Mouse (Mus musculus) liver, adult 2 months (tissue): ENCODE data around the gene Igsf8. TPM values are rescaled to one million over a fixed set of nuclear protein-coding genes. Genes with fewer than 3 reads are reported as not detected.

Experiments used
- DNase-seq: peaks from one replicate; pipeline ENCODE4 v3.0.0-alpha.2; 2011; ENCODE audit warnings: low read depth, low spot score; ENCODE audit errors: extremely low read depth
- H3K27ac ChIP-seq: fragments of 200-500 bp; replicated peaks from 2 replicates; pipeline ENCODE4 v1.5.1; 2012; ENCODE audit warnings: low read depth, mild to moderate bottlenecking, control low read depth, inconsistent platforms, low read length; ENCODE audit not compliant: insufficient read depth
- H3K27me3 ChIP-seq: fragments of 200-500 bp; 2 replicates; pipeline ENCODE4 v1.6.1; 2012; ENCODE audit warnings: mild to moderate bottlenecking, moderate library complexity, low read length, inconsistent platforms; ENCODE audit not compliant: control insufficient read depth, insufficient read depth
- H3K36me3 ChIP-seq: fragments of 200-500 bp; 2 replicates; pipeline ENCODE4 v1.6.1; 2012; ENCODE audit warnings: low read length, inconsistent platforms; ENCODE audit not compliant: control insufficient read depth, insufficient read depth
- H3K4me1 ChIP-seq: fragments of 200-500 bp; 2 replicates; pipeline ENCODE4 v1.6.1; 2011; ENCODE audit warnings: low read length; ENCODE audit not compliant: control insufficient read depth, insufficient read depth
- H3K4me3 ChIP-seq: fragments of 200-500 bp; 2 replicates; pipeline ENCODE4 v1.5.1; 2011; ENCODE audit warnings: low read depth, mild to moderate bottlenecking, control low read depth, low read length, moderate library complexity; ENCODE audit not compliant: insufficient read depth
- H3K79me2 ChIP-seq: fragments of 200-500 bp; 2 replicates; pipeline ENCODE4 v1.6.1; 2012; ENCODE audit warnings: inconsistent platforms, mild to moderate bottlenecking, low read length, moderate library complexity; ENCODE audit not compliant: control insufficient read depth, insufficient read depth
- H3K9ac ChIP-seq: fragments of 200-500 bp; 2 replicates; pipeline ENCODE4 v1.6.1; 2012; ENCODE audit warnings: low read depth, mild to moderate bottlenecking, control low read depth, inconsistent platforms, low read length
- CTCF ChIP-seq: fragments of 200-500 bp; IDR thresholded peaks from 2 replicates; pipeline ENCODE4 v1.5.1; 2011; ENCODE audit warnings: low read depth, low read length, control low read depth
- POLR2A ChIP-seq: fragments of 200-500 bp; IDR thresholded peaks from 2 replicates; pipeline ENCODE4 v1.6.1; 2011; ENCODE audit warnings: low read length, control low read depth; ENCODE audit not compliant: insufficient read depth; ENCODE audit errors: extremely low read depth
- WGBS: fragments of 180-500 bp; shearing (Covaris S2); methylation state at CpG from one replicate; pipeline ENCODE4 v1.1.7; 2018; 5-methylcytosine and 5-hydroxymethylcytosine counted together
- polyA plus RNA-seq: library from polyadenylated mRNA; depleted of rRNA; stranded (reverse); fragments of >200 nt; gene quantifications from 2 replicates; pipeline ENCODE4 v1.2.3, GENCODE M21; 2012
- total RNA-seq: library from RNA; depleted of rRNA; stranded (reverse); fragments of >200 nt; gene quantifications from 2 replicates; pipeline ENCODE4 v1.2.3, GENCODE M21; 2014

The Igsf8 gene
- total and polyA plus RNA-seq, 2 experiments, result 3.6 to 26.3 TPM

DNA sequence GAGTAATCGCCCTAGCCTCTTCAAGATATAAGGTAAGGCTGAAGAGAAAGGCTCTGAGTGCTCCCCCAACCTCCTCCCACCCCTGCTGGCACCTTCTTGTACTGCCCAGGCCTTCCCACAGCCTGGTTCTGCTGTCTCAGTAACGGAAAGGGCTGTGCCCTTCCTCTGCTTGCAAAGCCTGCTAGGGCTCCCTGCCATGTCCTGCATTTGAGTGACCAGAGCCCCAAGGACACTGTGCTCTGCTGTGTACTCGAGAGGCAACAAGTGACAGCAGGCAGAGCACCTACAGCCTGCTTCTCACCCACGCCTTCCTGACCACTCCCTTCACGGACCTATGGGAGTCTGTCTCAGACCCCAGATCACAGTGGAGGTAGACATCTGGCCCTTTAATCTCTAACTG, 38.8 kb downstream of the Igsf8 start:
- Histone ChIP-seq H3K9ac (no peak overlapping the region), H3K4me1 (no peaks in the 10 kb centered on the region), H3K27ac (no peak overlapping the region), H3K27me3 (no peaks in the 10 kb centered on the region), H3K79me2 (no peaks in the 10 kb centered on the region), H3K4me3 (no peak overlapping the region), H3K36me3 (no peaks in the 10 kb centered on the region)
- DNase-seq, result no peak
- 83% methylated on average over 5 of the region's 5 CpGs for WGBS
- TF ChIP-seq CTCF, result no peak
- TF ChIP-seq POLR2A, result no peak

DNA sequence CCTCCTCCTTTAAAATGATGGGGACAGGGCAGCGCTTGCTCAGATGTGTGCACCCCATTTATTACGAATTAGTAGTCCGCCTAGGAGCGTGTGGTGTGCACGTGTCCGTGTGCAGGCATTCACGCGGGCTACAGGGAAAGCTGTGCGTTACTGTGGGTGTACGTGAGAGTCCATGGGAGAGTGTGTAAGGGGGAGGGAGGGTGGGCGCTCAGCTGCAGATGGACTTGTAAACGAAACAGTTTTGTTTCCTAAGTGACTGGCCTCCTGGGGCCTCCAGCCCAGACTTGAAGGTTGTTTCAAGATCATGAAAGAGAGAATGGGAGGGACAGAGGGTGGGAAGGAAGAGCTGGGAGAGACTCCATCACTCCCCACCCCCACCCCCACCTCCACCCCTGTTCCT, 39.7 kb downstream of the Igsf8 start:
- Histone ChIP-seq H3K27me3 (no peaks in the 10 kb centered on the region), H3K36me3 (no peaks in the 10 kb centered on the region), H3K79me2 (no peaks in the 10 kb centered on the region), H3K4me1 (no peaks in the 10 kb centered on the region), H3K4me3 (no peak overlapping the region), H3K9ac (no peak overlapping the region), H3K27ac (no peak overlapping the region)
- no peak for TF ChIP-seq CTCF
- no peak for DNase-seq
- 83% methylated on average over 12 of the region's 12 CpGs for WGBS

DNA sequence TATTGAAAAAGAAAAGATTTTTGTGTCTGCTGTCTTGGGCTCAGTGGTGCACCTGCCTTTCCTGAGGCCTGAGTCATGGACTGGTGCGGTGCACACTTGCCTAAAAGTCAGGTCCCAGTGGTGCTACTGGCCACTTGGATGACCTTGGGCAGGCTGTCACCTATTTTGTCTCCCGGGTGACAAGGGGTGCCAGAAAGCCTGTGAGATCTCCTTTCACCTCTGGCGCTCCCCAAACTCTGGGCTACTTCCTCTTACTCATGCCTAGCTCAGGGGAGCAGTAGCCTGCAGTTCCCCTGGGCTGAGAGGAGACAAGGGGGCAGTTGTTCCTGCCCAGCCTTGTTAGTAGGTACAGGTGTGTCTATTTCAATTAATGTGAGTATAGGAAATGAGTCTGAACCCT, 40.9 kb downstream of the Igsf8 start:
- H3K27me3 ChIP-seq, result no peaks in the 10 kb centered on the region
- H3K27ac ChIP-seq, result no peak overlapping the region
- H3K79me2 ChIP-seq, result no peaks in the 10 kb centered on the region
- WGBS, result 62% methylated on average over 3 of the region's 3 CpGs
- H3K36me3 ChIP-seq, result no peaks in the 10 kb centered on the region
- H3K4me3 ChIP-seq, result no peak overlapping the region
- no peaks in the 10 kb centered on the region for H3K4me1 ChIP-seq
- DNase-seq, result no peak
- H3K9ac ChIP-seq, result no peak overlapping the region
- TF ChIP-seq POLR2A, result no peak
- TF ChIP-seq CTCF, result no peak

DNA sequence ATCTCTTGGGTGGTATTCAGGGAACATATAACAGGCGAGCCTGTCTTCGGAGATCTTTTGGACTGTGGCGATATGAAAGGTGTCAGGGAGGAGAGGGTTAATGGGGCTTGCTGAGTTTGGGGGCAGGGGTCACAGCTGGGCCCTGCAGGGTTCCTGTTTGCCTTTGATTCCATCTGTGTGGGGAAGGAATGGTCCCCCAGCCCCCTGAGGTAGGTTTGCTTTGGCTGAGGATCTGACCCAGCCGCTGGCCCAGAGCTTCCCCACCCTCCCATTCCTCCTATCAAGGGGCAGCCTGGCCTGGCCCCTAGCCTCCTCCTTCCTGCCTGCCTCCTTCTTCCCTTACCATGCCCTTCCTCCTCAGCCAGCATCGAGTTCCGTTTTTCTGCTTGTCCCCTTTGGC, 41.4 kb downstream of the Igsf8 start:
- no peak overlapping the region for H3K4me3 ChIP-seq
- peaks cover 2% of the 10 kb centered on the region; the same call in 1 of the 2 replicates for H3K4me1 ChIP-seq
- H3K27ac ChIP-seq, result no peak overlapping the region
- no peak for TF ChIP-seq POLR2A
- no peak for TF ChIP-seq CTCF
- no peaks in the 10 kb centered on the region for H3K79me2 ChIP-seq
- DNase-seq, result no peak
- H3K9ac ChIP-seq, result no peak overlapping the region
- WGBS, result 47% methylated on average over 6 of the region's 6 CpGs
- no peaks in the 10 kb centered on the region for H3K36me3 ChIP-seq
- H3K27me3 ChIP-seq, result no peaks in the 10 kb centered on the region

DNA sequence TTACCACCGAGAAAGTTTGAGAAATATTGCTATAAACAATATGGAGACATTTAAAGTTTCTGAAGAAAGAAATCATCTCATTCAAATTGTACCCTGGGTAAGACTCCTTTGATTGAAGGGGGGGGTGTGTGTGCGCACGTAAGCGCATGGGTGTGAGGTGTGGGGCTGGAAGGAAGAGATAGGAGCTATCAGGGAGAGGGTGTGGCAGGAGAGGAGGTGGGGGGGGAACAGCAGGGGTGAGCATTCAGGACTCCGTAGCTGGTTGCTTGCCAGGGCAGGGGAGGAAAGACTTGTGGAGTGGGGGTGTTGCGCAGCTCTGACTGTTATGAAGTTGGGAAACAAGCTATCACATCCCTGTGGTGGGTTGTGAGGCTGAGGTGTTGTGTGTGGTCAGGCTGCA, 43.0 kb downstream of the Igsf8 start:
- no peaks in the 10 kb centered on the region for H3K27me3 ChIP-seq
- TF ChIP-seq CTCF (no peak), POLR2A (no peak)

DNA sequence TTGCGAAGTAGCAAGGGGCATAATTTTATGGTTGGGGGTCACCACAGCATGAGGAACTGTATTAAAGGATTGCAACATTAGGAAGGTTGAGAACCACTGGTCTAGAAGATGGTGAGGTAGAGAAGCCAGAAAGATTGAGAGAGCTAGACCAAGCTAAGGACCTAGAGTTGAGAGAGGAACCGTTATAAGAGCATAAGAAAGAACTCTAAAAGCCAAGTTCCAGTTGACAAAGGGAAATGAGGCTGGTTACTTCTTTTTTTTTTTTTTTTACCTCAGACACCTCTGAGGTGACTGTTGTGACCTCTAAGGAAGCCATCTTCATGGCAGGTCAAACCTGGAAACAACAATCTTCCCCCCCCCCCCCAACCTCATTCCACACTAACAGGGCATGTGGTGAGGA, 43.7 kb downstream of the Igsf8 start:
- no peaks in the 10 kb centered on the region for H3K36me3 ChIP-seq
- no peak for DNase-seq
- no peak overlapping the region for H3K4me3 ChIP-seq
- H3K27ac ChIP-seq, result no peak overlapping the region
- no peak for TF ChIP-seq POLR2A
- no peak overlapping the region for H3K9ac ChIP-seq
- H3K79me2 ChIP-seq, result no peaks in the 10 kb centered on the region
- no peaks in the 10 kb centered on the region for H3K27me3 ChIP-seq
- peaks cover 8% of the 10 kb centered on the region; the same call in 1 of the 2 replicates for H3K4me1 ChIP-seq
- WGBS, result 95% methylated on average over 2 of the region's 2 CpGs

More for the DNA sequence above, 43.0 kb downstream of the Igsf8 start:
- Histone ChIP-seq H3K4me3 (no peak overlapping the region), H3K4me1 (peaks cover 6% of the 10 kb centered on the region; the same call in 1 of the 2 replicates), H3K79me2 (no peaks in the 10 kb centered on the region), H3K36me3 (no peaks in the 10 kb centered on the region), H3K9ac (no peak overlapping the region), H3K27ac (no peak overlapping the region)
- 79% methylated on average over 6 of the region's 6 CpGs for WGBS
- no peak for DNase-seq
